Mouse (Mus musculus) embryonic facial prominence, embryonic 11.5 days (tissue): ENCODE measurements around the gene Efcab6. TPM values are rescaled to one million over a fixed set of nuclear protein-coding genes. Genes with fewer than 3 reads are reported as not detected.

Experiments
- ATAC-seq: fragments of 200-750 bp; cut with Nextera tagmentation; replicated peaks from 2 replicates; pipeline ENCODE4 v1.8.0; 2017; ENCODE audit warnings: low read depth; ENCODE audit not compliant: insufficient number of reproducible peaks, low FRiP score, low TSS enrichment
- DNase-seq: peaks from one replicate; pipeline ENCODE4 v3.0.0-alpha.2; 2015; ENCODE audit warnings: low spot score
- H3K27ac ChIP-seq: fragments of 300-500 bp; sonication (generic); replicated peaks from 2 replicates; pipeline ENCODE4 v1.5.1; 2014; ENCODE audit warnings: mild to moderate bottlenecking, low read depth, low read length, control low read depth
- H3K27me3 ChIP-seq: fragments of 300-500 bp; sonication (generic); 2 replicates; pipeline ENCODE4 v1.6.1; 2014; ENCODE audit warnings: mild to moderate bottlenecking, low read length, moderate library complexity, mixed read lengths; ENCODE audit not compliant: control insufficient read depth, insufficient read depth
- H3K36me3 ChIP-seq: fragments of 300-500 bp; sonication (generic); replicated peaks from 2 replicates; pipeline ENCODE4 v1.6.1; 2014; ENCODE audit warnings: low read depth, mild to moderate bottlenecking, low read length, moderate library complexity, mixed read lengths; ENCODE audit not compliant: control insufficient read depth, insufficient read depth
- H3K4me1 ChIP-seq: fragments of 300-500 bp; sonication (generic); 2 replicates; pipeline ENCODE4 v1.6.1; 2014; ENCODE audit warnings: low read length, mixed read lengths; ENCODE audit not compliant: control insufficient read depth, insufficient read depth
- H3K4me2 ChIP-seq: fragments of 300-500 bp; sonication (generic); 2 replicates; pipeline ENCODE4 v1.6.1; 2014; ENCODE audit warnings: low read depth, mild to moderate bottlenecking, control low read depth, low read length, moderate library complexity
- H3K4me3 ChIP-seq: fragments of 300-500 bp; sonication (generic); 2 replicates; pipeline ENCODE4 v1.5.1; 2014; ENCODE audit warnings: low read depth, low read length, control low read depth
- H3K9ac ChIP-seq: fragments of 300-500 bp; sonication (generic); replicated peaks from 2 replicates; pipeline ENCODE4 v1.6.1; 2014; ENCODE audit warnings: mild to moderate bottlenecking, control low read depth, low read length
- H3K9me3 ChIP-seq: fragments of 300-500 bp; sonication (generic); replicated peaks from 2 replicates; pipeline ENCODE4 v1.6.1; 2016; ENCODE audit warnings: mild to moderate bottlenecking, low read length, inconsistent platforms, mixed read lengths; ENCODE audit not compliant: control insufficient read depth
- WGBS: fragments of 180-500 bp; shearing (Covaris S2); extraction: QIAGEN DNeasy Blood & Tissue Kit; methylation state at CpG from one replicate; pipeline ENCODE4 v1.1.7; 2014; 5-methylcytosine and 5-hydroxymethylcytosine counted together
- polyA plus RNA-seq: library from polyadenylated mRNA; unstranded; fragments of >200 nt; fragmentation: Nextera tagmentation; extraction: Ambion mirVana; gene quantifications from 2 replicates; pipeline ENCODE4 v1.2.1, GENCODE M21; 2014

Efcab6 gene
- polyA plus RNA-seq, 1 experiment from 2014 or later = 0.20 TPM

- Histone ChIP-seq H3K4me3 (no peak overlapping the region), H3K4me1 (no peaks in the 10 kb centered on the region), H3K9me3 (no peaks in the 10 kb centered on the region), H3K27ac (no peak overlapping the region), H3K4me2 (no peak overlapping the region), H3K27me3 (no peaks in the 10 kb centered on the region; the same call in 1 of the 2 replicates), H3K36me3 (no peaks in the 10 kb centered on the region), H3K9ac (no peak overlapping the region)
- WGBS = 12% methylated on average over 17 of the region's 17 CpGs
- ATAC-seq = no peak
- DNase-seq = peak; percentile 42
Measured at GRCm38 (mm10) chr15:84074705-84075185, 9.6 kb upstream of the Efcab6 start.

GRCm38 (mm10) chr15:84073911-84074704 is 8.9 kb upstream of the Efcab6 start:
- Histone ChIP-seq H3K4me2 (no peak overlapping the region), H3K4me3 (no peak overlapping the region), H3K9me3 (no peaks in the 10 kb centered on the region), H3K36me3 (no peaks in the 10 kb centered on the region), H3K9ac (no peak overlapping the region), H3K27me3 (peaks cover under 1% of the 10 kb centered on the region), H3K27ac (no peak overlapping the region), H3K4me1 (no peaks in the 10 kb centered on the region)
- WGBS = 13% methylated on average over 13 of the region's 15 CpGs
- DNase-seq (peak; percentile 84), ATAC-seq (no peak)

- 12% methylated on average over 8 of the region's 8 CpGs for WGBS
- no peak overlapping the region for H3K27ac ChIP-seq
- H3K4me1 ChIP-seq = no peaks in the 10 kb centered on the region
- no peak for DNase-seq
- no peaks in the 10 kb centered on the region for H3K36me3 ChIP-seq
- no peaks in the 10 kb centered on the region for H3K9me3 ChIP-seq
- H3K4me2 ChIP-seq = no peak overlapping the region
- no peak overlapping the region for H3K4me3 ChIP-seq
- H3K27me3 ChIP-seq = peaks cover 8% of the 10 kb centered on the region
- H3K9ac ChIP-seq = no peak overlapping the region
- ATAC-seq = no peak
Measured at GRCm38 (mm10) chr15:84073058-84073457, 7.9 kb upstream of the Efcab6 start.

- no peak overlapping the region for H3K4me3 ChIP-seq
- no peak overlapping the region for H3K4me2 ChIP-seq
- H3K9ac ChIP-seq = no peak overlapping the region
- peak; percentile 83 for DNase-seq
- no peak overlapping the region for H3K27ac ChIP-seq
- no peaks in the 10 kb centered on the region for H3K36me3 ChIP-seq
- WGBS = 31% methylated on average over 7 of the region's 7 CpGs
- ATAC-seq = peak; percentile 39; the same call in 1 of the 2 replicates
- H3K4me1 ChIP-seq = no peaks in the 10 kb centered on the region
- H3K27me3 ChIP-seq = peaks cover 10% of the 10 kb centered on the region
- H3K9me3 ChIP-seq = no peaks in the 10 kb centered on the region
Measured at GRCm38 (mm10) chr15:84072226-84072625, 7.0 kb upstream of the Efcab6 start.

- Histone ChIP-seq H3K4me1 (no peaks in the 10 kb centered on the region), H3K9ac (no peak overlapping the region), H3K9me3 (no peaks in the 10 kb centered on the region), H3K27me3 (peaks cover 10% of the 10 kb centered on the region), H3K4me2 (peak overlapping the region; percentile 29), H3K27ac (no peak overlapping the region), H3K36me3 (no peaks in the 10 kb centered on the region), H3K4me3 (no peak overlapping the region)
- 2% methylated on average over 13 of the region's 13 CpGs for WGBS
- DNase-seq = peak; percentile 57
- no peak for ATAC-seq
Measured at GRCm38 (mm10) chr15:84070116-84070676, 5.0 kb upstream of the Efcab6 start.

GRCm38 (mm10) chr15:84069455-84070050 is 4.4 kb upstream of the Efcab6 start:
- peak overlapping the region; percentile 29 for H3K4me2 ChIP-seq
- H3K4me1 ChIP-seq = no peaks in the 10 kb centered on the region
- peaks cover 10% of the 10 kb centered on the region for H3K27me3 ChIP-seq
- no peaks in the 10 kb centered on the region for H3K36me3 ChIP-seq
- no peaks in the 10 kb centered on the region for H3K9me3 ChIP-seq
- DNase-seq (no peak), ATAC-seq (no peak)
- 7% methylated on average over 16 of the region's 16 CpGs for WGBS
- no peak overlapping the region for H3K27ac ChIP-seq
- no peak overlapping the region for H3K4me3 ChIP-seq
- H3K9ac ChIP-seq = no peak overlapping the region

GRCm38 (mm10) chr15:84065701-84066100 is 522 bp upstream of the Efcab6 start:
- Histone ChIP-seq H3K36me3 (no peaks in the 10 kb centered on the region), H3K4me2 (no peak overlapping the region), H3K27ac (no peak overlapping the region), H3K27me3 (peaks cover 10% of the 10 kb centered on the region), H3K4me1 (no peaks in the 10 kb centered on the region), H3K4me3 (no peak overlapping the region), H3K9ac (no peak overlapping the region), H3K9me3 (no peaks in the 10 kb centered on the region)
- DNase-seq = no peak
- no peak for ATAC-seq
- WGBS = 68% methylated on average over 4 of the region's 4 CpGs

GRCm38 (mm10) chr15:84058841-84059240 is 6.3 kb downstream of the Efcab6 start:
- no peak for ATAC-seq
- DNase-seq = no peak

More at GRCm38 (mm10) chr15:84058841-84059240, 6.3 kb downstream of the Efcab6 start:
- 80% methylated on average over 6 of the region's 6 CpGs for WGBS
- H3K9me3 ChIP-seq = no peaks in the 10 kb centered on the region
- no peaks in the 10 kb centered on the region for H3K27me3 ChIP-seq
- no peaks in the 10 kb centered on the region for H3K36me3 ChIP-seq
- H3K4me2 ChIP-seq = no peak overlapping the region
- H3K9ac ChIP-seq = no peak overlapping the region
- H3K4me1 ChIP-seq = no peaks in the 10 kb centered on the region
- no peak overlapping the region for H3K27ac ChIP-seq
- no peak overlapping the region for H3K4me3 ChIP-seq
